Mouse (Mus musculus) spleen, adult 2 months (tissue): ENCODE measurements around the gene Zmynd8.

Source experiments
- CTCF ChIP-seq: fragments of 200-500 bp; IDR thresholded peaks from 2 replicates; pipeline ENCODE4 v1.5.1; 2011; ENCODE audit warnings: mild to moderate bottlenecking, inconsistent platforms; ENCODE audit not compliant: insufficient read depth, insufficient read length, insufficient replicate concordance; ENCODE audit errors: extremely low read depth
- POLR2A ChIP-seq: fragments of 200-500 bp; IDR thresholded peaks from 2 replicates; pipeline ENCODE4 v1.6.1; 2011; ENCODE audit warnings: low read depth, low read length, inconsistent platforms

DNA sequence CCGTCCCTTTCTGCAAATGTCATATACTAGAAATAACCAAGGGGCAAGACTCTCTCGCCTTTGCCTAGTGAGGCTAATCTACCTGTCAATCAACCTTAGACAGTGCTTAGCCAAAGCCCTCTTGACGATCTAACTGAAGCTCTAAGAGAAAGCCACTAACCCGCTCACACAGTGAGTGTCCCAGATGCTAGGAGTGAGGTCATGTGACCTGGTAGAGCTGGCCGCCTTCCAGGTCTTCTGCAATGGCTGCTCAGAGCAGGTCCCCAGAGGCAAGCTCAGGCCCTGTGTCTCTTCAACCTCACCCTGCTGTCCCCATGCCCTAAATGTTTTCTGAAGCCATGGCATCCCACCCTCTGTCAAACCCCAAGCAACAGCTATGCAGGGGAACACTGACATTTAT is 49.7 kb downstream of the Zmynd8 start:
- TF ChIP-seq POLR2A (no peak), CTCF (no peak)
